Mouse (Mus musculus) CH12.LX (cell line): ENCODE measurements around the gene Pdhb. TPM values are rescaled to one million over a fixed set of nuclear protein-coding genes. Genes with fewer than 3 reads are reported as not detected.

Experiments used
- DNase-seq: peaks from one replicate; pipeline ENCODE4 v3.0.0-alpha.2; 2013; ENCODE audit errors: extremely low read depth
- H3K27ac ChIP-seq: 2 replicates; pipeline ENCODE4 v1.5.1; 2012; ENCODE audit warnings: low read depth, mild to moderate bottlenecking, control low read depth, moderate library complexity; ENCODE audit not compliant: insufficient read depth
- H3K27me3 ChIP-seq: replicated peaks from 2 replicates; pipeline ENCODE3; 2012; ENCODE audit warnings: inconsistent platforms
- H3K36me3 ChIP-seq, 2 experiments: replicated peaks in 1 of 2; 2 replicates each; pipeline versions ENCODE3 to v1.6.1; 2012; ENCODE audit warnings: inconsistent platforms in 1 of 2, low read length in 1 of 2, mild to moderate bottlenecking in 1 of 2, mixed read lengths in 1 of 2, moderate library complexity in 1 of 2; ENCODE audit not compliant: control insufficient read depth in 1 of 2, insufficient read depth in 1 of 2
- H3K4me1 ChIP-seq, 2 experiments: 2 replicates each; pipeline ENCODE4 v1.6.1; 2012; ENCODE audit warnings: inconsistent platforms in 1 of 2, moderate library complexity in 1 of 2; ENCODE audit not compliant: insufficient read depth in 2 of 2, control insufficient read depth in 1 of 2
- H3K4me2 ChIP-seq: 2 replicates; pipeline ENCODE4 v1.6.1; 2012; ENCODE audit warnings: low read depth, mild to moderate bottlenecking, control low read depth; ENCODE audit not compliant: poor library complexity, insufficient read depth, severe bottlenecking
- H3K4me3 ChIP-seq, 3 experiments: fragments of 150-350 bp in 1 of 3; sonication (generic) in 1 of 3; replicated peaks in 1 of 3; 2 replicates each; pipeline versions ENCODE3 to v1.5.1; 2011 to 2012; ENCODE audit warnings: low read depth in 2 of 3, low read length in 2 of 3, mild to moderate bottlenecking in 2 of 3, moderate library complexity in 2 of 3, control low read depth in 1 of 3, improper control_type of control experiment in 1 of 3, inconsistent platforms in 1 of 3, mixed read lengths in 1 of 3; ENCODE audit not compliant: poor library complexity in 1 of 3
- H3K79me2 ChIP-seq: replicated peaks from 2 replicates; pipeline ENCODE4 v1.6.1; 2012; ENCODE audit warnings: mild to moderate bottlenecking, moderate library complexity; ENCODE audit not compliant: control insufficient read depth, poor library complexity, insufficient read depth, severe bottlenecking; ENCODE audit errors: extremely low read depth
- H3K9ac ChIP-seq: 2 replicates; pipeline ENCODE4 v1.6.1; 2012; ENCODE audit warnings: low read depth, mild to moderate bottlenecking, control low read depth, moderate library complexity; ENCODE audit not compliant: insufficient read depth
- H3K9me3 ChIP-seq: replicated peaks from 2 replicates; pipeline ENCODE3; 2012; ENCODE audit warnings: low read length, inconsistent platforms, mixed read lengths
- CHD1 ChIP-seq: IDR thresholded peaks from 2 replicates; pipeline ENCODE4 v1.6.1; 2012; ENCODE audit warnings: low read depth, low read length, improper control_type of control experiment, inconsistent platforms
- ELF1 ChIP-seq: IDR thresholded peaks from 2 replicates; pipeline ENCODE4 v1.6.1; 2014; ENCODE audit warnings: low read depth, mild to moderate bottlenecking, inconsistent platforms, low read length, improper control_type of control experiment
- ETS1 ChIP-seq: conservative IDR thresholded peaks from 2 replicates; pipeline ENCODE4 v1.6.1; 2012; ENCODE audit warnings: low read depth, mild to moderate bottlenecking, inconsistent platforms, low read length, improper control_type of control experiment, moderate library complexity
- HCFC1 ChIP-seq: IDR thresholded peaks from 2 replicates; pipeline ENCODE4 v1.6.1; 2012; ENCODE audit warnings: low read depth, mild to moderate bottlenecking, inconsistent platforms, low read length, improper control_type of control experiment
- IRF4 ChIP-seq: IDR thresholded peaks from 2 replicates; pipeline ENCODE4 v1.6.1; 2014; ENCODE audit warnings: low read depth, mild to moderate bottlenecking, inconsistent platforms, low read length, improper control_type of control experiment
- MAX ChIP-seq: IDR thresholded peaks from 2 replicates; pipeline ENCODE4 v1.6.1; 2011; ENCODE audit warnings: low read length, improper control_type of control experiment
- MAZ ChIP-seq: IDR thresholded peaks from 2 replicates; pipeline ENCODE4 v1.6.1; 2012; ENCODE audit warnings: low read depth, mild to moderate bottlenecking, inconsistent platforms, low read length, improper control_type of control experiment, moderate library complexity
- MXI1 ChIP-seq: IDR thresholded peaks from 2 replicates; pipeline ENCODE4 v1.6.1; 2011; ENCODE audit warnings: mild to moderate bottlenecking, low read depth, low read length, improper control_type of control experiment
- NELFE ChIP-seq: IDR thresholded peaks from 2 replicates; pipeline ENCODE4 v1.6.1; 2011; ENCODE audit warnings: low read depth, low read length, improper control_type of control experiment
- NRF1 ChIP-seq: IDR thresholded peaks from 2 replicates; pipeline ENCODE4 v1.6.1; 2014; ENCODE audit warnings: low read depth, mild to moderate bottlenecking, inconsistent platforms, low read length, improper control_type of control experiment, moderate library complexity
- SMC3 ChIP-seq: IDR thresholded peaks from 2 replicates; pipeline ENCODE4 v1.6.1; 2011; ENCODE audit warnings: low read depth, low read length, improper control_type of control experiment
- TBP ChIP-seq: conservative IDR thresholded peaks from 2 replicates; pipeline ENCODE4 v1.6.1; 2011; ENCODE audit warnings: low read depth, low read length, improper control_type of control experiment
- TCF12 ChIP-seq: IDR thresholded peaks from 2 replicates; pipeline ENCODE4 v1.6.1; 2014; ENCODE audit warnings: low read depth, mild to moderate bottlenecking, inconsistent platforms, low read length, improper control_type of control experiment
- USF2 ChIP-seq: conservative IDR thresholded peaks from 2 replicates; pipeline ENCODE4 v1.6.1; 2011; ENCODE audit warnings: low read depth, low read length, improper control_type of control experiment
- ZMIZ1 ChIP-seq: IDR thresholded peaks from 2 replicates; pipeline ENCODE4 v1.6.1; 2012; ENCODE audit warnings: low read depth, mild to moderate bottlenecking, inconsistent platforms, low read length, improper control_type of control experiment
- ZNF384 ChIP-seq: IDR thresholded peaks from 2 replicates; pipeline ENCODE4 v1.6.1; 2012; ENCODE audit warnings: low read depth, low read length, improper control_type of control experiment, inconsistent platforms
- dilution Hi-C: fragments of 300-500 bp; cut with MboI; formaldehyde crosslinking; loops from 2 replicates; pipeline ENCODE4 v1.14.3; 2020; ENCODE audit warnings: low sequenced_read_pairs; ENCODE audit not compliant: extremely low pct_unique_long_range_greater_than_20kb, extremely low pct_ligation_motif_present
- in situ Hi-C: fragments of 300-500 bp; cut with MboI; formaldehyde crosslinking; loops from 3 replicates; pipeline ENCODE4 v1.14.3; 2019; ENCODE audit warnings: low sequenced_read_pairs, low pct_ligation_motif_present, low pct_unique_long_range_greater_than_20kb, mixed read lengths
- polyA plus RNA-seq: library from polyadenylated mRNA; unstranded; fragments of >175 nt; gene quantifications from 2 replicates; pipeline ENCODE4 v1.2.1, GENCODE M21; 2012; ENCODE audit warnings: low read depth; ENCODE audit not compliant: insufficient read length
- total RNA-seq, 2 experiments: library from RNA; depleted of rRNA; stranded (reverse); fragments of 300-350 nt in 1 of 2; fragments of >200 nt in 1 of 2; gene quantifications; 2 replicates each; pipeline ENCODE4 v1.2.3; 2012 to 2014

Pdhb gene
- total and polyA plus RNA-seq, 3 experiments, result 100 to 205 (median 122) TPM

- no peak for TF ChIP-seq MXI1
These were observed 38.6 kb downstream of the Pdhb start (continued) for GRCm38 (mm10) chr14:8134234-8134633.

GRCm38 (mm10) chr14:8132789-8133188 is 40.0 kb downstream of the Pdhb start:
- in situ Hi-C loops, result no loop called here
- TF ChIP-seq ETS1, result peak; percentile 46; the same call in 1 of the 2 replicates
- TF ChIP-seq NRF1, result no peak
- TF ChIP-seq ZNF384, result no peak
- peak; percentile 66 for TF ChIP-seq HCFC1
- TF ChIP-seq TCF12, result peak; percentile 13; the same call in 1 of the 2 replicates
- no peak; the same call in 1 of the 2 replicates for TF ChIP-seq SMC3
- peak; percentile 61 for TF ChIP-seq ELF1
- no peak for TF ChIP-seq NELFE
- DNase-seq, result peak; percentile 79
- Histone ChIP-seq H3K4me3 (no peak overlapping the region), H3K36me3 (peaks cover 11 to 64% of the 10 kb centered on the region in 2 experiments), H3K4me1 (peaks cover 22 to 64% of the 10 kb centered on the region in 2 experiments), H3K79me2 (no peaks in the 10 kb centered on the region), H3K4me2 (peak overlapping the region; percentile 32; the same call in 1 of the 2 replicates), H3K9ac (no peak overlapping the region; the same call in 1 of the 2 replicates), H3K9me3 (no peaks in the 10 kb centered on the region), H3K27me3 (no peaks in the 10 kb centered on the region), H3K27ac (peak overlapping the region; percentile 63)
- dilution Hi-C loops, result no loop called here

- no peak overlapping the region for H3K4me3 ChIP-seq
- no peaks in the 10 kb centered on the region for H3K27me3 ChIP-seq
- no peaks in the 10 kb centered on the region for H3K9me3 ChIP-seq
- no peak for TF ChIP-seq ZMIZ1
- no peak for TF ChIP-seq TBP
- no peak for TF ChIP-seq NRF1
- TF ChIP-seq MAX, result no peak
- TF ChIP-seq SMC3, result no peak
- TF ChIP-seq IRF4, result no peak
- TF ChIP-seq CHD1, result no peak
- no peak for TF ChIP-seq USF2
- no peak for TF ChIP-seq TCF12
- TF ChIP-seq MAZ, result no peak
- no peak for TF ChIP-seq ZNF384
- TF ChIP-seq MXI1, result no peak
- DNase-seq, result peak; percentile 82
- H3K79me2 ChIP-seq, result no peaks in the 10 kb centered on the region
- in situ Hi-C loops, result no loop called here
- peaks cover 26 to 66% of the 10 kb centered on the region in 2 experiments for H3K36me3 ChIP-seq
- peaks cover 18 to 43% of the 10 kb centered on the region in 2 experiments for H3K4me1 ChIP-seq
- H3K4me2 ChIP-seq, result no peak overlapping the region
- H3K9ac ChIP-seq, result no peak overlapping the region
- no peak overlapping the region for H3K27ac ChIP-seq
- dilution Hi-C loops, result no loop called here
These were observed 44.9 kb downstream of the Pdhb start for GRCm38 (mm10) chr14:8127971-8128370.
